Mouse (Mus musculus) lung, postnatal 10 days (tissue): Measurements from ENCODE around the gene 1700037C18Rik.
"Not testable (repeated sequence)": the region's sequence is repeated elsewhere in the genome, so short reads cannot be mapped to it uniquely, and the experiment has no call there.

Experiments
- DNase-seq: peaks from one replicate; pipeline ENCODE4 v3.0.0; 2021

1700037C18Rik gene

DNA sequence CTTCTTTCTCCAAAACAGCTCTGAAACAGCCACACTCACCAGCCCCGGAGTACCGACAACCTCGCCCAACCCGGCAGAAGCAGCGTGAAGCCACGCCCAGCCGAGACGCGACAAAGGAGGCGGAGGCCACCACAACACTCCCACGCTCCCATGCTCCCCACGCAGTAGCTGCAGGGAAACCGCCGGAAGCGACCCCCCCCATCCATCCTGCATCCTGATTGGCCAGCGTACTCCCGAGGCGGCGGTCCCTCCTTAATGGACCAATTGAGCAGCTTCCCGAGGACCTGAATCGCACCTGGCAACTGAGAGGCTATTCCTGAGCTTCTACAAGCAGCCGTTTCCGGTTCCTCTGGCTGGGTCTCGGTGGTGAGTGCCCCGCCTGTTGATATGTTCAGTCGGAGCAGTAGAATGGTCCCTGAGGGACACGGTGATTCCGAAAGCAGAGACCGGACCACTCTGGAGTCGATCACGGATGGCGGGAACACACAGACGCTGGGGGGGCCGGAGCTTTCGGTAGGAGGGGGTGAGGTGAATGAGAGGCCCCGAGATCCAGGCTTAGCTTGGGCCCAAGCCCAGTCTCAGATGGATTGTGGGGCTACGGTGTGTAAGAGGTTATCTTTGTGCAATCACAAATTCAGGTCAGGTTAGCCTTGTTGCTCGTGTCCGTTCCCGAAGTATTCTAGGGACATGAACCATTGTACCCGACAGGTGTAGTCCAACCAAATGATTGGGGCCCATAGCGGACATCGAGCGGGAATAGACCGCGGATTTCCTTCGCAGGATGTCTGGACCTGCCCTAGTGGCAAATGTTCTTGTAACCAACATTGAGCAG is 36.1 kb downstream of the 1700037C18Rik start, which contains the start of gene Naa60:
Gene Naa60 (plus strand): TSS at position 160 of the 832 bp plus-strand sequence.
- peak; percentile 96 for DNase-seq

DNA sequence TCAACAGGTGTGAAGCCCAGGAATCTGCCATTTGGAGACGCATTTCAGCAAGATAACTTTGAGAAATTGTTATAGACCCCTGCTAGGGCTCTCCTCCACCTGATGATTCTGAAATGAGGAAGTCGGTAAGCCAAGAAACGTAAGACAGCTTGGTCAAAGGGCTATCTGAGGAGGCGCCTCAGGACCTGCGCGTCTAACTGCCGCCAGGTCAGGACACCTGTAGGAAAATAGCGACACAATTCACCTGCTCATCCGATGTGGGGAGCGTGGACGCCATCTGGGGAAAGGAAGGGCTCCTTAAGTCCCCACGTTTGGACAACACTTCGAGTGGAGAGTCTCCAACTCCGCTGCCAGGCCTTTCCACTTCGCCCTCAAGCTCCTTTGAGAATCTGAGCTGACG is 36.7 kb downstream of the 1700037C18Rik start:
- no peak for DNase-seq

DNA sequence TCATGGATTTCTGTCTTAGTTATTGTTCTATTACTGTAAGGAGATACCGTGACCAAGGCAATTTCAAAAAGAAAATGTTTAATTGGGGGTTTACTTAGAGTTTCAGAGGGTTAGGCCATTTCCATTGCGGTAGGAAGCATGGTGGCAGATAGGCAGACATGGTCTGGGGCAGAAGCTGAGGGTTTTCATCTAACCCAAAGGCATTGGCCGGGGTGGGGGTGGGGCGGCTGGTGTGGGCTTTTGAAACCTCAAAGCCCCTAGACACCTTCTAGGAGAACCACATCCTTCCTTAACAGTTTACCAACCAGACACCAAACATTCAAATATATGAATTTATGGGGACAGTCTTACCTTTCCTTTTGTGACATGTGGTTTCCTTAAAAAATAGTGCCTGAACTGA is 49.2 kb downstream of the 1700037C18Rik start:
- DNase-seq, result no peak

DNA sequence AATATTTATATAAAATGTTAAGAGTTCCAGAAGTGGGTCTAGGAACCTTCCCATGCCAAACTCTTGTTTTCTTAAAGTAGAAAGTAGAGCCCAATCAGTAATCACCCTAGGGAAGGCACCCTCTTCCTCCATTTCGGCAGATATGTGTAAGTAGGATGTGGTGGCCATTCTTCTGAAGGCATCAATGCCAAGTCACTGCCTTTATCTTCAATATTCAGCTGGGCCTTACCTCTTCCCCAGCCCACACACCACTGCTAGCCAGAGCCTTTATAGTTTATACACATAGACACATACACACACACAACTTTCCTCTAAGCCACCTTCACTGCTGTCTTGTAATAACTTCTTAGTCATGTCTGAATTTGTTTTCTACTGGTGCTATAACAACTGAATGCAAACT is 52.7 kb downstream of the 1700037C18Rik start:
- DNase-seq, result no peak

DNA sequence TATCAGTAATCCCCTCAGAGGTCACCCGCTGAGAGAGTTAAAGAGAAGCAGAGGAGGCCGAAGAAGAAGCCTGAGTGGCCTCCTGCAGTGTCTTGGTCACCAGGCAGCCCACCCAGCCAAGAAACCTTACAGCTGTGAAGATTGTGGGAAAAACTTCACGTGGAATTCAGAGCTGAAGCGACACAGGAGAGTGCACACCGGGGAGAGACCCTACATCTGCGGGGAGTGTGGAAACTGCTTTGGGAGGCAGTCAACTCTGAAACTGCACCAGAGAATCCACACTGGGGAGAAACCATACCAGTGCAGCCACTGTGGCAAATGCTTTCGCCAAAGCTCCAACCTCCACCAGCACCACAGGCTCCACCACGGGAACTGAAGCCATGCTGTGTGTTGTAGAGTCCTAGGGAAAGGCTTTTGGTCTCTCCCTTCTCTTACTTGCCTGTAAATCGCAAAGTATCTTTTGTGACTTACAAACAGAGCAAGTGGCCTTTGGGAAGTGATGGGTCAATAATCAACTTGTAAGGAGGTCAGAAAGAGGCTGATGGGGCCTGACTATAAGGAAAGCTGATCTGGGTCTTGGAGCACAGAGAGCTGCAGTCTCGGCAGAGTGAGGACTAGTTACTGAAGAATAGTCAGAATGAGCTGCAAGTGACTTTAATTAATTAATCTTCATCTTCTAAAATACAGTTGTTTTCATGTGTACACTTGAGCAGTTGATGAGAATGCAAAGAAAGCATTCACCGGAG is 53.9 kb downstream of the 1700037C18Rik start:
- no peak for DNase-seq

DNA sequence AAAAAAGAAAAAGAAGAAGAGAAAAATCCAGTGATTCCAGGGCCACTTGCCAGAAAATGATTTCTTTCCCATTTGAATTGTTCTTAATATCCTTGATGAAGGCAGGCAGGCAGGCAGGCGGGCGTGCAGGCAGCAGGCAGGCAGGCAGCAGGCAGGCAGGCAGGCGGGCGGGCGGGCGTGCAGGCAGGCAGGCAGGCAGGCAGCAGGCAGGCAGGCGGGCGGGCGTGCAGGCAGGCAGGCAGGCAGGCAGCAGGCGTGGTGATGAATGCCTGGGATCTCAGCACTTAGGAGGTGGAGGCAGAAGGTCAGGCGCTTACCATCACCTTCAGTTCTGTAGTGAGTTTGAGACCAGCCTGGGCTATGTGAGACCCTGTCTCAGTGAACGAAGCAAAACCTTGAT is 55.9 kb downstream of the 1700037C18Rik start:
- DNase-seq, result no peak

DNA sequence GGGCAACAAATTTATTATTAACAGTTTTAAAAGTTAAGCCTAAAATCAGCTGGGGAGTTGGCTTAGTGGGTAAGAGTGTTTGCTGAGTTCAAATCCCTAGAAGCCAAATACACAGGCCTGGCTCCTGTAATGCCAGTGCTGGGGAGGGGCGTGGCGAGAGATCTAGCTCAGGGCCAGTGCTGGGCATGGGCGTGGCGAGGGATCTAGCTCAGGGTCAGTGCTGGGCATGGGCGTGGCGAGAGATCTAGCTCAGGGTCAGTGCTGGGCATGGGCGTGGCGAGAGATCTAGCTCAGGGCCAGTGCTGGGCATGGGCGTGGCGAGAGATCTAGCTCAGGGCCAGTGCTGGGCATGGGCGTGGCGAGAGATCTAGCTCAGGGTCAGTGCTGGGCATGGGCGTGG is 57.2 kb downstream of the 1700037C18Rik start:
- DNase-seq, result not testable (repeated sequence)

DNA sequence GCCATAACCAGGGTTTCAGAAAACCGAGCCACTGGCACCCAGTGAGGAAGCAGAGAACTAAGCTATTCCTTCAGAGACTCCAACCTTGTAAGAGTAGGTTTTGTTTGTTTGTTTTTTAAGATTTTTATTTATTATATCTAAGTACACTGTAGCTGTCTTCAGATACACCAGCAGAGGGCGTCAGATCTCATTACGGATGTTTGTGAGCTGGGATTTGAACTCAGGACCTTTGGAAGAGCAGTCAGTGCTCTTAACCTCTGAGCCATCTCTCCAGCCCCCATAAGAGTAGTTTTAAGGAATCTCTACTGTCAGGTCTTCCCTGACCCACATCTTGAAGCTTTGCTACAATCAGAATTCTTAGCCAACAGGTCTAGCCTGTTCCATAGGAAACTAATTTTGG is 60.1 kb downstream of the 1700037C18Rik start:
- no peak for DNase-seq

DNA sequence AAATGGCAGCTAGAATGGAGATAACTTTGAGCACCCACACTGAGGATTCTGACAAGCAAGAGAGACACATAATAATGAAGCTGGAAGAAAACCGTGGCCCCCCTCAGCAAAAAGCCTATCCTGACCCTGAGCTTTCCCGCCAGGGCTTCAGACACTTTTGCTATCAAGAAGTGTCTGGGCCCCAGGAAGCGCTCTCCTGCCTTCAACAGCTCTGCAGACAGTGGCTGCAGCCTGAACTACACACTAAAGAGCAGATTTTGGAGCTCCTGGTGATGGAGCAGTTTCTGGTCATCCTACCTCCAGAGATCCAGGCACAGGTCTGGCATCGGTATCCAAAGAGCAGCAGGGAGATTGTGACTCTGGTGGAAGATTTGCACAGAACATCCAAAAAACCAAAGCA is 60.6 kb downstream of the 1700037C18Rik start:
- DNase-seq, result no peak

DNA sequence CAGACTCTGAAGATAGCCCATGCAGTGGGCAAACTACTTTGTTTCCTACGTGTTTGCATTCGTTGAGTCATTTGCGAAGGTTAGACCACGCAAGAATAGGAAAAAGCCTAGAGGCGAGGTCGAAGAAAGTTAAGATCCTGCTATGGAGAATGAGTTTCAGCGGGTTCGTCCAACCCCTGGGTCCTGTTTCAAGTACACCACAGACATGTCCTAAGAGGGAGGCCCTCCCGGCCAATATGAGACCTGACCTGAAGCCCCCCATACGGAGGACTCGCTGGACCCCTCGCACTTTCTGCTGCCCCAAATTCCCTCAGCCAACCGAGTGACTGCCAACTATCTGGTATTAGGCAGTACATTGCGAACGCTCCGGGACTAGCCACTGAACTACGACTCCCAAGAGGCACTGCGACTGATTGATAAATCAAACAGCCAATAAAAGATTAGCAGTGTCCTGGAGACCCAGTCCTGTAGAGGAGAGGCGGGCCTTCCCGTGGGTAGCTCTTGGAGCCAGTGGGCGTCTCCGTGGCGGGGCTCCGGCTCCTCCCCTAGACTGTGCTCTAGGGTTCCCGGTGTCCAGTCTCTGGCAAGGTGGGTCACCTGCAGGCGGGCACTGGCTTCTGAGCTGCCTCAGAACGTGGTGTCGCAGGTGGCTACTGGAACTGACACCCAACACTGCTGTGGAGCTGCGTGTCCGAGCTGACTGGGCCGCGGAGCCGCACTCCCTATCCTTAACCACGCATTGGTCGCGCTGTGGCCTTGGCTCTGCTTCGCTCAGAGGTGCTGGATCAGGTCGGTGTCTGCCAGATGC is 61.6 kb downstream of the 1700037C18Rik start, which contains the start of gene Zfp174:
Gene Zfp174 (plus strand): TSS at position 558 of the 808 bp plus-strand sequence.
- DNase-seq, result peak; percentile 97
